Mouse (Mus musculus) kidney, postnatal 0 days (tissue): Measurements from ENCODE around the gene Sphk2. TPM values are rescaled to one million over a fixed set of nuclear protein-coding genes. Genes with fewer than 3 reads are reported as not detected.

ENCODE experiments used
- ATAC-seq: fragments of 200-750 bp; cut with Nextera tagmentation; replicated peaks from 2 replicates; pipeline ENCODE4 v1.8.0; 2017; ENCODE audit warnings: low read depth, moderate number of reproducible peaks, moderate TSS enrichment, moderate library complexity; ENCODE audit not compliant: low FRiP score
- DNase-seq: peaks from one replicate; pipeline ENCODE4 v3.0.0-alpha.2; 2016; ENCODE audit warnings: low spot score
- H3K27ac ChIP-seq: fragments of 300-500 bp; sonication (generic); 2 replicates; pipeline ENCODE4 v1.5.1; 2014; ENCODE audit warnings: mild to moderate bottlenecking
- H3K27me3 ChIP-seq: fragments of 300-500 bp; sonication (generic); 2 replicates; pipeline ENCODE4 v1.6.1; 2014; ENCODE audit warnings: low read length, mixed read lengths; ENCODE audit not compliant: insufficient read depth
- H3K36me3 ChIP-seq: fragments of 300-500 bp; sonication (generic); 2 replicates; pipeline ENCODE4 v1.6.1; 2014; ENCODE audit warnings: low read length, mixed read lengths; ENCODE audit not compliant: insufficient read depth
- H3K4me1 ChIP-seq: fragments of 300-500 bp; sonication (generic); replicated peaks from 2 replicates; pipeline ENCODE4 v1.6.1; 2014; ENCODE audit warnings: antibody characterized with exemption, low read length, mixed read lengths; ENCODE audit not compliant: insufficient read depth
- H3K4me2 ChIP-seq: fragments of 300-500 bp; sonication (generic); 2 replicates; pipeline ENCODE4 v1.6.1; 2014; ENCODE audit warnings: mild to moderate bottlenecking, low read length, moderate library complexity, mixed read lengths
- H3K4me3 ChIP-seq: fragments of 300-500 bp; sonication (generic); replicated peaks from 2 replicates; pipeline ENCODE4 v1.5.1; 2014; ENCODE audit warnings: low read depth, low read length
- H3K9ac ChIP-seq: fragments of 300-500 bp; sonication (generic); 2 replicates; pipeline ENCODE4 v1.6.1; 2014; ENCODE audit warnings: low read depth, low read length
- H3K9me3 ChIP-seq: fragments of 300-500 bp; sonication (generic); replicated peaks from 2 replicates; pipeline ENCODE4 v1.6.1; 2016; ENCODE audit warnings: low read length, inconsistent platforms, mixed read lengths
- CTCF ChIP-seq: IDR thresholded peaks from 2 replicates; pipeline ENCODE4 v1.5.1; 2016; ENCODE audit warnings: antibody characterized with exemption, low read depth, mild to moderate bottlenecking, moderate library complexity
- WGBS: fragments of 180-500 bp; shearing (Covaris S2); extraction: QIAGEN DNeasy Blood & Tissue Kit; methylation state at CpG from one replicate; pipeline ENCODE4 v1.1.7; 2014; 5-methylcytosine and 5-hydroxymethylcytosine counted together
- polyA plus RNA-seq: library from polyadenylated mRNA; unstranded; fragments of >200 nt; fragmentation: Nextera tagmentation; extraction: Ambion mirVana; gene quantifications from 2 replicates; pipeline ENCODE4 v1.2.1, GENCODE M21; 2015

The Sphk2 gene
- polyA plus RNA-seq, 1 experiment from 2014 or later: 20.8 TPM

GRCm38 (mm10) chr7:45721642-45722347 lies 4.0 kb upstream of the Sphk2 start:
- H3K36me3 ChIP-seq: peaks cover 42% of the 10 kb centered on the region; the same call in 1 of the 2 replicates
- DNase-seq (no peak), ATAC-seq (no peak)
- no peak for TF ChIP-seq CTCF
- 60% methylated on average over 13 of the region's 13 CpGs for WGBS
- 0 out of 2 replicates have a peak overlapping the region, but pooled peaks have one; percentile 27 for H3K9ac ChIP-seq
- no peak overlapping the region for H3K4me3 ChIP-seq
- no peak overlapping the region for H3K27ac ChIP-seq
- H3K9me3 ChIP-seq: no peaks in the 10 kb centered on the region
- no peak overlapping the region for H3K4me2 ChIP-seq
- peaks cover 8% of the 10 kb centered on the region for H3K4me1 ChIP-seq
- no peaks in the 10 kb centered on the region for H3K27me3 ChIP-seq

GRCm38 (mm10) chr7:45721234-45721571 lies 3.4 kb upstream of the Sphk2 start:
- peaks cover 14% of the 10 kb centered on the region for H3K4me1 ChIP-seq
- 72% methylated on average over 7 of the region's 7 CpGs for WGBS
- H3K9me3 ChIP-seq: no peaks in the 10 kb centered on the region
- no peak overlapping the region for H3K4me2 ChIP-seq
- no peak for TF ChIP-seq CTCF
- no peaks in the 10 kb centered on the region for H3K27me3 ChIP-seq
- H3K36me3 ChIP-seq: peaks cover 40% of the 10 kb centered on the region; the same call in 1 of the 2 replicates
- no peak for ATAC-seq
- H3K9ac ChIP-seq: no peak overlapping the region
- no peak overlapping the region for H3K27ac ChIP-seq
- DNase-seq: no peak
- no peak overlapping the region for H3K4me3 ChIP-seq

- WGBS: 75% methylated on average over 14 of the region's 14 CpGs
- 0 out of 2 replicates have a peak within 1 kb of the TSS, but pooled peaks have one; percentile 27 for H3K9ac ChIP-seq
- peaks cover 19% of the 10 kb centered on the region for H3K4me1 ChIP-seq
- H3K36me3 ChIP-seq: peaks cover 35% of the 10 kb centered on the region; the same call in 1 of the 2 replicates
- no peaks in the 10 kb centered on the region for H3K9me3 ChIP-seq
- H3K27ac ChIP-seq: no peak within 1 kb of the TSS
- H3K4me2 ChIP-seq: 0 out of 2 replicates have a peak within 1 kb of the TSS, but pooled peaks have one; percentile 86
- ATAC-seq (0 out of 2 replicates have a peak, but pooled peaks have one; percentile 5), DNase-seq (no peak)
- no peaks in the 10 kb centered on the region for H3K27me3 ChIP-seq
- TF ChIP-seq CTCF: peak; percentile 38; the same call in 1 of the 2 replicates
- no peak within 1 kb of the TSS for H3K4me3 ChIP-seq
Measured at GRCm38 (mm10) chr7:45720413-45721233, 2.8 kb upstream of the Sphk2 start, which contains the start of gene Fam83e. TSS of gene Fam83e (plus strand) at chr7:45721212.

GRCm38 (mm10) chr7:45719738-45720412 lies 2.1 kb upstream of the Sphk2 start:
- no peak overlapping the region for H3K27ac ChIP-seq

GRCm38 (mm10) chr7:45719180-45719579 lies 1.4 kb upstream of the Sphk2 start:
- Histone ChIP-seq H3K4me2 (peak overlapping the region; percentile 86), H3K9ac (peak overlapping the region; percentile 90), H3K9me3 (no peaks in the 10 kb centered on the region), H3K4me1 (peaks cover 20% of the 10 kb centered on the region), H3K36me3 (peaks cover 21% of the 10 kb centered on the region; the same call in 1 of the 2 replicates), H3K27ac (peak overlapping the region; percentile 91; the same call in 1 of the 2 replicates), H3K27me3 (no peaks in the 10 kb centered on the region), H3K4me3 (peak overlapping the region; percentile 88)
- no peak for TF ChIP-seq CTCF
- no peak for ATAC-seq
- WGBS: 77% methylated on average over 10 of the region's 10 CpGs
- DNase-seq: no peak

More at GRCm38 (mm10) chr7:45719738-45720412, 2.1 kb upstream of the Sphk2 start:
- H3K27me3 ChIP-seq: no peaks in the 10 kb centered on the region
- peaks cover 28% of the 10 kb centered on the region; the same call in 1 of the 2 replicates for H3K36me3 ChIP-seq
- WGBS: 87% methylated on average over 15 of the region's 16 CpGs
- H3K9ac ChIP-seq: peak overlapping the region; percentile 90; the same call in 1 of the 2 replicates
- TF ChIP-seq CTCF: no peak
- peak overlapping the region; percentile 86 for H3K4me2 ChIP-seq
- no peak overlapping the region for H3K4me3 ChIP-seq
- no peak for ATAC-seq
- H3K4me1 ChIP-seq: peaks cover 20% of the 10 kb centered on the region
- DNase-seq: no peak
- no peaks in the 10 kb centered on the region for H3K9me3 ChIP-seq
